Mouse (Mus musculus): Measurements from ENCODE around the gene 1700020N15Rik.
"Not testable (repeated sequence)": the region's sequence is repeated elsewhere in the genome, so short reads cannot be mapped to it uniquely, and the experiment has no call there.

The 1700020N15Rik gene

DNA sequence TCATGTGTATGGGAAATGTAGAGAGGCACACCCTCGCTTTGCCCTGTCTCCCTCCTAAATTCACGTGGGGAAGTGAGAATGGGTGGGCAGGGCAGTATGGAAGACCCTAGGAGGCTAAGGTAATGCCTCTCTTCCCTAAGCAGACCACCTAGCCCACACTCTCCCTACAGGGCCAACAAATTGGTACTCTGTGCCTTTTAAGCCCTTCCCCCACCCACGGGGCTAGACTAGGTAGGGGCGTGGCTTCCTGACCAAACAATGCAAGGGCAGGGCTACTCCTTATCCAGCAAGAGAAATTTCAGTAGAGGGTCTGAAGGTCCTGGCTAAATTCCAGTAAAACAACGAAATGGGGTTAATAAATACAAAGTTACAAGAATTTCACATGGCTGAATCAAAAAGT is at the start of gene 1700020N15Rik:
Gene 1700020N15Rik, plus strand, starts transcription at position 301 of the 400 bp plus-strand sequence.
- DNase-seq = not testable (repeated sequence)

DNA sequence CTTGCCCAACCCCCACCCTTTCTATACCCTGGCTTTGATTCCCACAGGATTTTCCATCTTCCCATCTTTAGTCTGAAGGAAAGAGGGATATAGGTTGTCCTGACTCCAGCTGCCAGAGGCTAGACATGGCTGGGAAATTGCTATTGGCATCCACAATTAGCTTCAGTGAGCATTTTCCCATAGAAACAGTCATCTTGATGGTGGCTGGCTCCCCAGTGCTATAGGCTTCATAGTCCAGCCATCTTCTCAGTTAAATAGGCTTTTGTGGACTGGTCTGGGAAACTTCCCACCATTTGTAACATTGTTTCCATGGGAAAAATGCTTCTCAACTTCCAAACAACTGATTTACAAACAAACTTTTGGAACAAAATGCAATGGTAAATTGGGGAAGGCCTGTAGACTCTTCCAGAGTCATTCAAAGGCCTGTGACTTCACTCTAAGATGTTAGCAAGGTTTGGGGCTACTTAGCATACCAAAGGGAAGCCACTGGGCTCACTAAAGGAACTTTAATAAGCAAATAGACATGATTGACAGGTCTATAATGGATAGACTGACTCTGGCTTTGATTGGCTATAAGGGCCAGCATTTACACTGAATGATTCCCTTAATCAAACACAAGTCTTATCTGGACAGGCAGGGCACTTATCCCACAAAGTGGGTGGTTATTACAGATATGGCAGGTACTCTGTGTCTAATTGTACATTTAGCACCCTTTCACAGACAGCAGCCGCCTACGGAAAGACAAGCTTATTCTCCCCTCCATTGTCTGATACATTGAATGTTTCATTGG is 31.9 kb downstream of the 1700020N15Rik start:
- no peak for DNase-seq
